Mouse (Mus musculus) brain, adult 2 months (tissue): ENCODE results near the gene St6gal1.

Source experiments
- DNase-seq: peaks from one replicate; pipeline ENCODE4 v3.0.0; 2011; ENCODE audit warnings: low read depth, low spot score

St6gal1 gene

DNA sequence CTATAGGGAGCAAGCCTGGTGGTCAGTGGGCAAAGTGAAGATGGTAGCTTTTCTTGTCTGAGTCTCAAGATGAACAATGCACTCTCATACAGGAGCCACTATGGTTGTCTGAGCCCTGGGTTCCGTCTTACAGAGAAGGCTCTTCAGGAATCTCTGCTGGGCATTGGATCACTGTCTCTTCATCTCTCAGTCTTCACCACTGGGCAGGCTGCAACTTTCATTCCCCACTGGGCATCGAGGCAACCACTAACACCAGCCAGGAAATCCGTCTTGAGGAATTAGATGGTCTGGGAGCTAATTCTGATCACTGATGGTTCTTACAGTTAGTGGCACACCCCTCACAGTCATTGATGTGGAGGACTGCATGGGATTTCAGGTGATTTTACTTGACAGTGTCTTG is 73.9 kb downstream of the St6gal1 start:
- DNase-seq: no peak

DNA sequence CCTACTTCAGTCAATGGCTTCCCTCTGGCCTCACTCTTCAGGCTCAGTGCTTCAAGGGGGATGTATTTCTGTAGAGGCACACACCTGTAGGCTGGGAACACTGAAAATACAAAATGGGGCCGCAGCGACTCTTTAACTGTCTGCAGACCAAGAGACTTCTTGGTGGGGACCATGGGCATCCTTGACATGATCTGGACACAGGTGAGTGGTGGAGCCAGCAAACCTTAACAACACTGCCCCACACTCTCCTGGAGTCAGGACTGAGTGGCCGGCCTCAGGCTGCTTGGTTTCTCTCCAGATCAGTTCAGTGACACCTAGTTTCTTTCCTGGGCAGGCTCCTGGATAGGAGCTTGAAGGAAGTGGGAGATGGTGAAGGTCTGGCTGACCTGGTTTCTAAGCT is 74.4 kb downstream of the St6gal1 start:
- DNase-seq: no peak

DNA sequence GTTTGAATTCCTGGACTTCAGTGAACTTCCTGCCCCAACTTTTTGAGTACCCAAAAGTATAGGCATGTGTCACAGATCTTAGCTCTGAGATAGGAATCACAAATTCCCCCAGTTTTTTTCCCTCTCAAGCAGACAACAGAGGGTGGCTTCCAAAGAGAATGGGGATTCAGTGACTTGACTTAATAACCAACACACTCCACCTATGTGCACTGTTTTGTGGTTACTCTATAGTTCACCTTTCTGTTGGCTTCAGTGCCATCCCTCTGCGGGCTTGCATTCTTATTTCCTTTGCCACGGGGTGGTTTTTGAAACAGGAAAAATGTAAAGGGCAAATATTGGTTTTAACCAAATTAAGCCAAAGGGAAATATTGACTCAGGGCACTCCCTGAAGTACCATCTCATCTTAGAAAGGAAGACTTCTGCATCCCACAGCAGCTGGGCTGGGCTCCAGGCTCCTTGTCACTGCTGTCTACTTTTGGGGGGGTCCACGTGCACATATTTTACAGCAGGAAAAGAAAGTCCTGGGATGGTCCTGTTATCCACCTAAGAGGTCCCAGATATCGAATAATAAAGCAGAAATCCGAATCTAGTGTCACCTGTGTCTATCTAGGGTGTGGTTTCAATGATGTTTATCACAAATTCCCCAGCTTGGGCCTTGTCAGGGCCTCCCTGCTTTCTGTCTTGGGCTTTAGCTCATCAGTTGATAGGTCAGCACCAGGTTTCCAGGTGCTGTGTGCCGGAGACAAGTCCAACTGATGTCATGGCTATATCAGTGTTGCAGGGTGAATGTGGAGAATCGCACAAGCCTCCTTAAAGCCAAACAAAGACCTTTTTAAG is 75.6 kb downstream of the St6gal1 start:
- no peak for DNase-seq

DNA sequence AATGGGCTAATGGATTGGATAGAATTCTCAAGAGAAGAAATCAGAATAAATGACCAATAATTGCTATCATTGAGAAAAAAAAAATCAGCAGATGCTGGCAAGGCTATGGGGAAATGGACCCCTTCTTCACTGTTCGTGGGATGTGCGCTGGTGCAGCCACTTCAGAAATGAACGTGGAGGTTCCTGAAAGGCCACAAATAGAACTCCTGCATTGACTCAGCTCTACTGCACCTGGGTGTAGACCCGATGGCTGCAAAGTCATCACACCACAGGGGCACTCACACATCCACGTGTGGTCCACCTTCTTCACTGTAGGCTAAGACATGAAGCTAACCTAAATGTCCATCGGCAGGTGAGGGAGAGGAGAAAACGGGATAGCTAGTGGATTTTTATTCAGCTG is 77.2 kb downstream of the St6gal1 start:
- DNase-seq: no peak

DNA sequence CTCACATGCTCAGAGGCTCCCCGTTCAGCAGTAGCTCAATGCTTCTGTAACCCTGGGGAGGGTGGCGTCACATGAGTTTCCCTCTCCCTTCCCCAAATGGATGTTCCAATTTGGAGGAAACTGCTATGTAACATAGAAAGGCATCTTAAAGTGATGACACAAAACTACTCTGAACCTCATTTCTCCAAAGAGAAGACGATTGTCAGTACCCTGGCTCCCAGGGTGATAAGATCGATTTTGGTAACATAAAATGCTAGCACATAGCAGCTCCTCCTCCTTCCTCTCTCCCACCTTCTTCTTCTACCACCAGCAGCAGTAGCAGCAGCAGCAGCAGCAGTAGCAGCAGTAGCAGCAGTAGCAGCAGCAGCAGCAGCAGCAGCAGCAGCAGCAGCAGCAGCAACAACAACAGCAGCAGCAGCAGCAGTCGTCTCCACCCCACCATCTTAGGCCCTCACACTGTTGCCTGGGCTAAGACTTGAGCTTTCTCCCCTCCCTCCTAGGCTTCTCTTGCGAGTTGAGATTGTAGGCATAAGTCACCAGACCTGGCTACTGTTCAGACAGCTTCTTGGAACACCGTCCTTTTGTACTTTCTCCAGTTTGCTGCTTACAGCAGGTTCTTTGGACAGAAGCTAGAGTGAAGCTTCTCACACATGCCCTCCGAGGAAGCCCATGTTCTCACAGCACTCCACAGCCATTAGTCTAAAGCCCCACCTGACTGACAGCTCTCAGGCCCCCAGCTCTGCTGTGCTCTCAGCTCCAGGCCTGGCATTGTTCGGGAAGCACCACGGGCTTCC is 81.5 kb downstream of the St6gal1 start:
- DNase-seq: no peak

DNA sequence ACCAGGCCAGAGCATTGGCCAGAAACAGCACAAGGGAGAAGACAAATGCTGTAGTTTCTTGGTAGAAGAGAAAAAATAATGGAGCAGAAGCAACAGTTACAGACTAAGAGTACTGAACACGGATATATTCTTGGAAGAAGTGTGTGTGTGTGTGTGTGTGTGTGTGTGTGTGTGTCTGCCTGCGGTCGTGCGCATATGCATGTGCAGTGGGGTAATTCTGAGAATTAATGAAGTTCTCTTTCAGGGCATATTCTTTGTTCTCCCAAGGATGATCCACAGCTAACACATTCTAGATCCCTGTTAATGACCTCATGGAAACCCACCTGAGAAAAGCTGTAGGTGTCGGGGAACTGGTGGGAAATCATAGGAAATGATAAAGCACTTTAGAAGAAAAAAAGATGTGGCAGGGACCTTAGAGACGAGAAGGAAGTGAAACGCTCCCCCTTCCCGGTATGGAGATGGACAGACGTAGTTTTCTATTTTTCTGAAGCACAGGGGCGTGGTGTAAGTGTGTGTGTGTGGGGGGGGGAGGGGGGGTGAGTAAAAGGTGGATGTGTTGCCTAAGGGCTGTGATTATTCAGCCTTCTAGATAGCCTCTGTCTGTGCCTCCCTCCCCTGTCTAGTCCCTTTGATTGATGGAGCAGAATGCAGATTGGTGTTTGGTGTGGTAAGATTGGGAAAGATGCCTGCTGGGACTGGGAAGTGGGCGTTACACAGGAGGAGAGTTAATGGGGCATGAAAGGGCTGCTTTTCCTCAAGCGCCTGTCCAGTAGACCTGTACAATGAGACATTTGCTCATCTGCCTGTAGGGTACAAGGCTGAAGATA is 82.8 kb downstream of the St6gal1 start:
- no peak for DNase-seq

DNA sequence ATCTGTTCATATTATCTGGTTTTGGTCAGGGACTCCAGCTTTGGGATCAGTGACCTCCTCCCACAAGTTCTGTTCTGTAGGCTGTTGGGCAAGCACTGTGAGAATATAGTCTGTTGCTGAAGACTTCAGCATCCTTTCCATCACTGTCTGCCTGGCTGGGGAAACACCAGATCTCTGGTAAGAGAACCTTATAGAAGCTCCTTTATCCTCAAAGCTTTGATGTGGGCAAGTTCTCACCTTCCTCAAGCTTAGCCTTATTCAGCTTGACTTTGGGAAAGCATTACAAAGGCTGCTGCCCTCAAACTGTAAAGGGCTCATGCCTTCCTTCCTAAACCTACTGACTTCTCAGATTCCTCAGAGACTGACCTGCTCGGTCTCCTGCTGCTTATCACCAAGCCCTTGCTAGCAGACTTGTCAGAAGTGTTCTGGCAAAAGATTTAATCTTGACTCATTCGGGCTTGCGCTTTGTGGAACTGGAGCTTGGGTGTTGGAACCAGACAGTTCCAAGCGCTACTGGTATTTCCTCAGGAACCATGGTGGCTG is 83.5 kb downstream of the St6gal1 start:
- no peak for DNase-seq

DNA sequence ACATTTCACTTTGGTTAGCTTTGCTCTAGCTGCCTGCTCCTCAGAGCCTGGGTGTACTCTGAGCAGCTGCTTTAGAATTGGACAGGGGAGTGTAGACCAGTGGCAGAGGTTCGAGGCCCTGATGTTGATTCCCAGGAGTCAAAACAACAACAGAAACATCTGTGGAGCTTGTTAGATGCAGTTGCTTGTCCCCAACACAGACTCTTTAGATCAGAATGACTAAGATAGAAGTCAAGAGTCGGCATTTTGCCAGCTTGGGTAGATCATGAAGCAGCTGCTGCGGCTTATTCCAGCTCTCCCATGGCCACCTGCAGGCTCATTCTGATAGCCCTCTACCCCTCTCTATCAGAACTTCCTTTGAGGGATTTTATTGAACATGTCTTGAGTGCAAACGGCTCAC is 84.5 kb downstream of the St6gal1 start:
- peak; percentile 27 for DNase-seq

DNA sequence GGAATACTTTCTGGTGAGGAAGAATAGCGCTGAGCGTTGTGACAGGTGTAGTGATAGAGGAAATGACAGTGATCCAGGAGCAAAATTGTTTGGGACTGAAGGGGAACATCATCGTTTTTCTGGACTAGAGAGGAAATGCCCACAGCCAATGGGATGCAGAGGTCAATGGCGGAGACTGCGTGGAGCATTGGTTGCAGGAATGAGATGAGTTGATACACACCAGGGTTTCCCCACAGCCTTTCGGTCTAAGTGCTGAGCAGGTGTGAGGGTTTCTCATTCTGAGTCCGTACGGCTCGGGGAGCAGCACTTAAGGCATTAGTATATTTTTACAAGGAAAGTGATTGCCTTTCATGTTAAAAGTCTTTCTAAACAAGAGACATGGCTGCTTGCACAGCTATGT is 88.1 kb downstream of the St6gal1 start:
- no peak for DNase-seq

DNA sequence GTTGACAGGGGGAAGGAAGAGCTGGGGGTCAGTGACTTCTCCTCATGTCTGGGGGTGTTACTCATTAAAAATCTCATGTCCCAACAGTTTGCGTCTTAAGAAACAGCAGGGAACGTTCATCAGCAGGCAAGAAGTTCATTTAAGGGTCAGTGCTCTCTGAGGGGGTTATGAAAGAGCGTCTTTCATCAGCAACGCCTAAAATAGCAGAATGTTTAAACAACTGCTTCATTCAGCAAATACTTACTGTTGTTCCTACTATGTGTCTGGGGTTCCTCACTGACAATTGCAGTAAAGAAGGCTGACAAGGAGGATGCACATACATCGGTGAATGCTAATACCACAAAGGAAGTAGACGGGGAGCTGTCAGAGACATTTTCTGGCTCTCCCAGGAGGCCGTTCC is 90.2 kb downstream of the St6gal1 start:
- peak; percentile 29 for DNase-seq

DNA sequence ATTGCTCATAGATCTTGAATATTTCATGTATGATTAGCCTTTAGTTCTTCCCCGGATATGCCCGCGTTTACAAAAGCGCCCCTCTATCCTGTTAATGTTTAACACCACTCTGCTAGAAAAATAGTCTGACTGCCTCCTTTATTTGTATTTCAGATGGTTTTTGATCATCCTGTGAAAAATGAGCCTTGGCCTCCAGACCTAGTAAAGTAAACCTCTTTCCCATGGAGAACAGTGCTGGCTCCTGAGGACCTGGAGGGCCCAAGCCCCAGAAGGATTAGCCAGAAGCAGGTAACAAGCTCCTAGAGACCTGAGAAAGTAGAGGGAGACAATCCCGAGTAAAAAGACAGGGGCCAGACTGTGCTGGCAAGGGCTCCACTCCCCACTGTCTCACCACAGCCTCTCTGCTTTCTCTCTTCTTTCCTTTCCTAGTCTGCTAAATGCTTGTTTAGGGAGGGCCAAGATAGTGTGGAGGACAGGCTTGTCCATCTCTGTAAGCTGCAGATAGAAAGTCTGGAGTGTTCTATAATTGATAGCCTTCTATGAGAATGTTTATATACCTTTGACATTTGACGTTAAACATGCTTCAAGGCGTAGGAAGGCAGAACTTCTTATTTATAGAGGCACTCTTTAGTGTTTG is 93.0 kb downstream of the St6gal1 start:
- no peak for DNase-seq

DNA sequence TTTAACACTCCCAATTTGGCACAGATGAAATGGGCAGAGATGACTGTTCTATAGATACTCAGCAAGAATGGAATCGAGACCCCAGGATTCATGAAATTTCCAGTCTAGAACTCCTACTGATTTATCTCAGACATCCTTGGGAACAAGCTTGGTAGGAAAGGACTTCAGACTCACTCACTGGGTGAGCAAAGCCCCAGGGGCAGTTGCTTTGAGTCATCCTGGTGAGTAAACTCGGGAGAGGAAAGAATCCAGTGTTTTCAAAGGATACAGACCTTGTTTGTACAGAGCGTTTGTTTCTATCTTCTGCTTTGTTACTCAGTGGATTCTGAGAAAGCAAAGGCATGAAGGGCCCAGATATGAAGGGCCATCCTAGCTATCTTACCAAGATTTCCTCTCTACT is 95.5 kb downstream of the St6gal1 start:
- peak; percentile 26 for DNase-seq

DNA sequence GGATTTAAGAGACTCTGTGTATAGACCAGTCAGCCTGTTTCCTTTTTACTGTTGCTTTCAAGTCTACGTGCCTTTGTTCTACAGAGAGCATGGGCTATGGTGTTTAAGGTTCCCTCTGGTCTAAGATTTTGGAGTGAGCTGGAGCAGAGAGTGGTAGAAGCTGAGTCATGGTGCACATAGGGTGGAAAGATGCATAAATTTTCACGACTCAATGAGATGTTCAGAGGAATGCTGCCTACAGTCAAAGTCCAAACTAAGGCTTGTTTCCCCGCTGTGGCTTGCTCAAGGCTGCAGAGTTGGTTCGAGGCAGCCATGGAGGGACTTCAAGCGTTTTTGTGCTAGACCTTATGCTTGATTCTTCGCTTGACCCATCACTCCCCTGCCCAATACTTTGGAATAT is 96.0 kb downstream of the St6gal1 start:
- DNase-seq: peak; percentile 13

DNA sequence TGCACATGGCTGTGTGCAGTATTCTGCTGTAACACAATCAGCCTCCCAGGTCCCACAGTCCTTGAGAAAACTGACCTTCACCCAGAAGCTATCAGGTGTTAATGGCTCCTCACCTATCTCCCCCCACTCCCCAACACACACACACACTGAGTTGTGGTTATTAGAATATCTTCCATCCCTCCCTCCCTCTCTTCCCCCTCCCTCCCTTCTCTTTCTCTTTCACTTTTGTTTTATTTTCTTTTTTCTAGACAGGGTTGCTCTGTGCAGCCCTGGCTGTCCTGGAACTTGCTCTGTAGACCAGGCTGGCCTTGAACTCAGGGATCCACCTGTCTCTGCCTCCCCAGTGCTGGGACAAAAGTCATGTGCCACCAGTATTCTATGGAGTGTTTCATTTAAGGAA is 97.9 kb downstream of the St6gal1 start:
- no peak for DNase-seq

DNA sequence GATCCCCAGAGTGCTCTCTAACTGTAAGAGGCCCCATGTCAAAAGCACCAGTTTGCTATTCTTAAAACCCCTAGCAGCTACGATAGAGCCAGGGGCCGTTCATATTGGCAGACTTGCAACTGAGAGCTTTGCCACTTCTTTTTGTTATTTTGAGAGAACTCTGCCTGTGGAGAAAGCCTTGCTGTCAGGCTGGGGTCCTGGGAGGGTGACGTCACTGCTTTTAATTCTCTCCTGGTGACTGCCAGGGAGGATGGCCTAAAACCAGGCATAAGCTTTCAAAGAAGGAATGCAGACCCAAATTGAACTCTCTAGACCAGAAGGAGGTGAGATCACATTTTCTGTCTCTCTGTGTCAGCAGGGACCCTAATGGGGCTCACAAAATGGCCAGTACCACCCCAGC is 99.4 kb downstream of the St6gal1 start:
- no peak for DNase-seq

DNA sequence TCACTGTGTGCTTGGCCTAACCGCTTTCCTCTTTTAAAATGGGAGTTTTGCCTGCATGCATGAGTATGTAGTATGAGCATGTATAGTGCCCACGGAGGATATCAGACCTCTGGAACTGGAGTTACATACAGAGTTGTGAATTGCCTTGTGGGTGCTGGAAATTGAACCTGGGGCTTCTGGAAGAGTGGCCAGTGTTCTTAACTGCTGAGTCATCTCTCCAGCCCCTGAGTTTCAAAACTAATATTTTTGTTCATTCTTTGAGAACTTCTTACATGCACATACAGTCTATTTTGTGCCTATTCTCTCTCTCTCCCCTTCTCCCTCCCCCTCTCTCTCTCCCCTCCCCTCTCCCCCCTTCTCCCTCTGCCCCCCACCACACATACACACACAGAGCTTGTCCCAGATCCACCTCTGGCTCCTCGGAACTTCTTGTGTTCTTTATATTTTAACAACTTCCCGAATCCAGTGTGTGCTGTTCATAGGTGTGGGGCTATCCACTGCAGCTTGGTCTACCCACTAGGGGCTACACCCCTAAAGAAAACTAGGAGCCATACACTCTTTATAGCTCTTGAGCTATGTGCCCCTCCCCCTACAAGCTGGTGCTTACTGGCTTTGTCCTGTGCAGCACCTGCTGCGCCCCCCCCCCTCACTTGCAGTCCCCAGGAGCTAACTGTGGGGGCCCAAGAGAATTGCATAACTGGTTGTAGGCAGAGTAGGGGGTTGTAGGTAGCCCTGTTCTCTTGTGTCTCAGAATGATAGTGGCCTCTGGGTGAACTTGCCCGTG is 100.5 kb downstream of the St6gal1 start:
- no peak for DNase-seq

DNA sequence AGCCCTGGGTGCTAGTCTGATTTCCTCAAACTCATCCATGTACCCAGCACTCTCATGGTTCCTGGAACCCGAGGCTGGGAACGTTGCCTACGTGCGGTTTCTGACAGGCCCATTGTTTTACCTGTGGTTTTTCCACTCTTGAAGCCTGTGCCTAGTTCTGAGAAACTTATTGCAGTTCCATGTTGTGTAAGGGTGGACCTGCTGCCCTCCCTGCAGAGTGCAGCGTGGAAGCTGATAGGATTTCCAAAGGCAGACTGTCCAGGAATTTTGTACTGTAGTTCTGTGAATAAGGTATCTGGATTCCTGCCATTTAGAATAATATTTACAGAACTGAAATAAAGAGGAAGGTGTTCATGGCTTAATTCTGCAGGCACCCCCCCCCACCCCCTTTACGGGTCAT is 102.1 kb downstream of the St6gal1 start:
- DNase-seq: no peak

DNA sequence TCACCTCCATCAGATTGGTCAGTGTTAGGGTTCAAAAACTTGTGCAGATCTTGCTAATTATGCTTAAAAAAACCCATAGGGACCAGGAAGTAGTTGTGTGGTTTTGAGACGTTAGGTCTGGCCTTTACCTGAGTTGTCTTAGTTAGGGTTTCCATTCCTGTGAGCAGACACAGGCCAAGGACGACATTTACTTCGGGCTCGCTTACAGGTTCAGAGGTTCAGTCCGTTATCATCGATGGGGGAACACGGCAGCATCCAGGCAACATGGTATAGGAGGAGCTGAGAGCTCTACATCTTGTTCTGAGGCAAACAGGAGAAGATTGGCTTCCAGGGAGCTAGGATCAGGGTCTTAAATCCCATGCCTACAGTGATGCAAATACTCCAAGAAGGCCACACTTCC is 102.7 kb downstream of the St6gal1 start:
- no peak for DNase-seq

DNA sequence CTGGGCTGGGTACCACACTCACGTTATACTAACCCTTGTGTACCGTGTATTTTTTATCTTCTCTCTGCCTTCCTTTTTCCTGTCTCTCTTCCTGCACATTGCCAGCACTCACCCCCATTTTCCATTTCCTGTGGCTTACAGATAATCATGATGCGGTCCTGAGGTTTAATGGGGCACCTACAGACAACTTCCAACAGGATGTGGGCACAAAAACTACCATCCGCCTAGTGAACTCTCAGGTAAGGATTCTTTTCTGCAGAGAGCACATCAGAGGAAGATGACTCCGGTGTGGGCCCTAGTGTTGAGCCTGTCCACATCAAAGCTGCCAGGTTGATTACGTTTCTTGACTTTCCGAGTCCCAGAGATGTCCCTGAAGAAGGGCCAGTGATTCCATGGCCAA is 103.7 kb downstream of the St6gal1 start:
- DNase-seq: no peak

DNA sequence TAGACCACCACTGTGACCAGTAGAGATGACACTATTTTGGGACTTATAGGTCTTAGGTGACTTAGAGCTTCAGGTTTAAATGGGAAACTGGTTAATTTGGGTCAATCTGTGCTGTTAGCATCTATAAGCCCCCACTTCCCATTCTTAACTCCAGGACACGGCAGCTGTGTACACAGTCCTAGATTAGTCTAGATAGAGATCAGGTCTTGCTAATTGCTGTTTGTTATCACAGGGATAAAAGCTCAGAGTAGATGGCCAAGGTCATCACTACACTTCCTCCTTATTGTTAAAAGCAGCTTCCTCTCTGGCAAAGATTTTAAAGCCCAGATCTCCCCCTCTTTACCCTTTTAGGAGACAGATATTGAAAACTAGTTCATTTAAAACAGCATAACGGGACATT is 107.6 kb downstream of the St6gal1 start:
- no peak for DNase-seq

DNA sequence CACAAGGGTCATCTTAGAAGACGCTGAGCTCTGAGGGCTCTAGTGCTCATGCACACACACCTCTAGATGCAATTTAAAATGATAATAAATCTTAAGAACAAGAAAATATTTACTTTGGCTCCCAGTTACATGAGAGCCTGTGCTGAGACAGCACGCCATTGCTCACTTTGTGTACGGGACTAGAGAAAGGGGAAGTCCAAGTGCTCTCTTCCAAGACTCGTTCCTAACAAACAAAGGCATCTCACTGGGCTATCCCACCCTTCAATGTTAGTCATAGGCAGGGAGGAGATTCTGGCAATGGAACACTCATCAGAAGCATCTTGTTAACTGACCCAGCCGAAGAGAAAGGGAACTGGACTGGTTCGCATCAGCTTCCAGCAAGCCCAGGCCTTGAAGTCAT is 108.1 kb downstream of the St6gal1 start:
- no peak for DNase-seq
